Mouse (Mus musculus) layer of hippocampus, postnatal 14 days (tissue): ENCODE results near the gene Olfr1090. TPM values are rescaled to one million over a fixed set of nuclear protein-coding genes. Genes with fewer than 3 reads are reported as not detected.

Source experiments
- DNase-seq, 2 experiments: peaks; one replicate each; pipeline ENCODE4 v3.0.0; 2021 to 2022; ENCODE audit warnings: low spot score in 2 of 2, mixed read lengths in 1 of 2
- long read RNA-seq, 2 experiments: library from polyadenylated mRNA; stranded (forward); transcript quantifications; one replicate each; pipeline ENCODE4 v2.0.0; 2021
- total RNA-seq, 2 experiments: library from RNA; stranded (reverse); gene quantifications; 2 replicates each; pipeline ENCODE4 v1.2.3; 2021

Olfr1090 gene
- not detected for total RNA-seq
- long read RNA-seq, experiment 1 = 0 reads
- long read RNA-seq, experiment 2 = 0 reads

GRCm38 (mm10) chr2:86758893-86759292 lies at the start of gene Olfr1090:
Olfr1090 (minus strand) TSS chr2:86758993.
- no peak for DNase-seq

GRCm38 (mm10) chr2:86782179-86782578 lies 23.4 kb upstream of the Olfr1090 start, which contains the start of gene Olfr1093:
Olfr1093 (plus strand) TSS chr2:86782479.
- no peak for DNase-seq

GRCm38 (mm10) chr2:86761050-86761449 lies 2.3 kb upstream of the Olfr1090 start:
- peak in 1 of 2 experiments; percentile 5 for DNase-seq

GRCm38 (mm10) chr2:86733601-86734000 lies 25.2 kb downstream of the Olfr1090 start, which contains the start of gene Olfr1089:
Olfr1089 (minus strand) TSS chr2:86733701.
- no peak for DNase-seq

Other genes starting within 250 kb of the Olfr1090 start
- gene Olfr1079, start 216.5 kb downstream of the Olfr1090 start, total RNA-seq = not detected
- gene Olfr1080, start 200.8 kb downstream of the Olfr1090 start, total RNA-seq = not detected
- not detected for gene Olfr1082, start 160.0 kb downstream of the Olfr1090 start, total RNA-seq
- not detected for gene Olfr1084, start 119.3 kb downstream of the Olfr1090 start, total RNA-seq
- not detected for gene Olfr1085, start 97.0 kb downstream of the Olfr1090 start, total RNA-seq
- gene Olfr1086, start 78.9 kb downstream of the Olfr1090 start, total RNA-seq = not detected
- not detected for gene Olfr1087, start 60.6 kb downstream of the Olfr1090 start, total RNA-seq
- not detected for gene Olfr1089, start 25.3 kb downstream of the Olfr1090 start, total RNA-seq
- gene Olfr1093, start 23.5 kb upstream of the Olfr1090 start, total RNA-seq = not detected
- gene Olfr141, start 51.0 kb upstream of the Olfr1090 start, total RNA-seq = not detected
- not detected for gene Olfr1094, start 65.7 kb upstream of the Olfr1090 start, total RNA-seq
- not detected for gene Olfr1095, start 92.7 kb upstream of the Olfr1090 start, total RNA-seq
- gene Gm13723, start 115.8 kb upstream of the Olfr1090 start, total RNA-seq = not detected
- gene Olfr1097, start 133.2 kb upstream of the Olfr1090 start, total RNA-seq = not detected
- not detected for gene Olfr1098, start 165.6 kb upstream of the Olfr1090 start, total RNA-seq
- gene Olfr1099, start 201.7 kb upstream of the Olfr1090 start, total RNA-seq = not detected
- gene Olfr1100, start 221.0 kb upstream of the Olfr1090 start, total RNA-seq = not detected
- not detected for gene Olfr1101, start 232.2 kb upstream of the Olfr1090 start, total RNA-seq
- not detected for gene Olfr1102, start 239.4 kb upstream of the Olfr1090 start, total RNA-seq